Mouse (Mus musculus): ENCODE measurements around the gene Thrap3. TPM values are rescaled to one million over a fixed set of nuclear protein-coding genes. Genes with fewer than 3 reads are reported as not detected.

Thrap3 gene
- polyA plus RNA-seq, 1 experiment from 2014 or later = 82.0 TPM

- no peaks in the 10 kb centered on the region for H3K36me3 ChIP-seq (replicated peaks)
- no peak overlapping the region for H3K9ac ChIP-seq
- H3K4me1 ChIP-seq (replicated peaks) = peaks cover 20% of the 10 kb centered on the region
- WGBS (ENCODE audit: insufficient replicate concordance) = 44% methylated on average over 2 of the region's 2 CpGs
- H3K4me2 ChIP-seq = no peak overlapping the region
- H3K9me3 ChIP-seq (replicated peaks) = no peaks in the 10 kb centered on the region
- peaks cover 15% of the 10 kb centered on the region; the same call in 1 of the 2 replicates for H3K27me3 ChIP-seq
- no peak overlapping the region for H3K4me3 ChIP-seq (replicated peaks)
- peak overlapping the region; percentile 64 for H3K27ac ChIP-seq (replicated peaks)
- peak; percentile 60 for ATAC-seq (ENCODE audit: insufficient read depth)
These were observed 46.7 kb downstream of the Thrap3 start for GRCm38 (mm10) chr4:126155869-126156268.

- ATAC-seq (ENCODE audit: insufficient read depth) = no peak
- Histone ChIP-seq H3K4me2 (no peak overlapping the region), H3K27ac (replicated peaks) (peak overlapping the region; percentile 64), H3K4me3 (replicated peaks) (no peak overlapping the region), H3K36me3 (replicated peaks) (no peaks in the 10 kb centered on the region), H3K27me3 (peaks cover 22% of the 10 kb centered on the region), H3K4me1 (replicated peaks) (peaks cover 26% of the 10 kb centered on the region), H3K9me3 (replicated peaks) (no peaks in the 10 kb centered on the region), H3K9ac (no peak overlapping the region)
- 12% methylated on average over 4 of the region's 4 CpGs for WGBS (ENCODE audit: insufficient replicate concordance)
These were observed 47.4 kb downstream of the Thrap3 start for GRCm38 (mm10) chr4:126155183-126155582.

- Histone ChIP-seq H3K4me2 (no peak overlapping the region), H3K9ac (no peak overlapping the region), H3K27ac (replicated peaks) (no peak overlapping the region), H3K4me3 (replicated peaks) (no peak overlapping the region), H3K36me3 (replicated peaks) (no peaks in the 10 kb centered on the region), H3K4me1 (replicated peaks) (peaks cover 43% of the 10 kb centered on the region), H3K27me3 (peaks cover 45% of the 10 kb centered on the region), H3K9me3 (replicated peaks) (no peaks in the 10 kb centered on the region)
- WGBS (ENCODE audit: insufficient replicate concordance) = 33% methylated on average over 14 of the region's 14 CpGs
- no peak for ATAC-seq (ENCODE audit: insufficient read depth)
These were observed 49.7 kb downstream of the Thrap3 start for GRCm38 (mm10) chr4:126152864-126153263.

GRCm38 (mm10) chr4:126151701-126152440 is 50.7 kb downstream of the Thrap3 start:
- H3K4me1 ChIP-seq (replicated peaks) = peaks cover 46% of the 10 kb centered on the region
- no peak overlapping the region for H3K27ac ChIP-seq (replicated peaks)
- WGBS (ENCODE audit: insufficient replicate concordance) = 63% methylated on average over 16 of the region's 16 CpGs
- no peak for ATAC-seq (ENCODE audit: insufficient read depth)
- H3K4me3 ChIP-seq (replicated peaks) = no peak overlapping the region
- no peaks in the 10 kb centered on the region for H3K36me3 ChIP-seq (replicated peaks)
- no peak overlapping the region for H3K9ac ChIP-seq
- H3K4me2 ChIP-seq = no peak overlapping the region
- H3K27me3 ChIP-seq = peaks cover 55% of the 10 kb centered on the region
- H3K9me3 ChIP-seq (replicated peaks) = no peaks in the 10 kb centered on the region

- Histone ChIP-seq H3K36me3 (replicated peaks) (no peaks in the 10 kb centered on the region), H3K27me3 (peaks cover 61% of the 10 kb centered on the region), H3K4me2 (no peak overlapping the region), H3K9me3 (replicated peaks) (no peaks in the 10 kb centered on the region), H3K27ac (replicated peaks) (no peak overlapping the region), H3K9ac (no peak overlapping the region), H3K4me1 (replicated peaks) (peaks cover 39% of the 10 kb centered on the region), H3K4me3 (replicated peaks) (no peak overlapping the region)
- 62% methylated on average over 6 of the region's 6 CpGs for WGBS (ENCODE audit: insufficient replicate concordance)
- ATAC-seq (ENCODE audit: insufficient read depth) = no peak
These were observed 51.6 kb downstream of the Thrap3 start for GRCm38 (mm10) chr4:126150949-126151320.

GRCm38 (mm10) chr4:126150297-126150948 is 52.1 kb downstream of the Thrap3 start:
- peak; percentile 19; the same call in 1 of the 2 replicates for ATAC-seq (ENCODE audit: insufficient read depth)
- H3K4me3 ChIP-seq (replicated peaks) = no peak overlapping the region
- H3K27me3 ChIP-seq = peaks cover 61% of the 10 kb centered on the region
- H3K36me3 ChIP-seq (replicated peaks) = no peaks in the 10 kb centered on the region
- no peak overlapping the region for H3K9ac ChIP-seq
- WGBS (ENCODE audit: insufficient replicate concordance) = 45% methylated on average over 16 of the region's 16 CpGs
- peak overlapping the region; percentile 65; the same call in 1 of the 2 replicates for H3K4me2 ChIP-seq
- H3K4me1 ChIP-seq (replicated peaks) = peaks cover 34% of the 10 kb centered on the region
- no peaks in the 10 kb centered on the region for H3K9me3 ChIP-seq (replicated peaks)
- H3K27ac ChIP-seq (replicated peaks) = no peak overlapping the region

GRCm38 (mm10) chr4:126149798-126150197 is 52.8 kb downstream of the Thrap3 start:
- no peak overlapping the region for H3K27ac ChIP-seq (replicated peaks)
- peaks cover 61% of the 10 kb centered on the region for H3K27me3 ChIP-seq
- no peaks in the 10 kb centered on the region for H3K9me3 ChIP-seq (replicated peaks)
- H3K4me3 ChIP-seq (replicated peaks) = 0 out of 2 replicates have a peak overlapping the region, but pooled peaks have one; percentile 56
- no peak for ATAC-seq (ENCODE audit: insufficient read depth)
- H3K9ac ChIP-seq = no peak overlapping the region
- WGBS (ENCODE audit: insufficient replicate concordance) = 59% methylated on average over 10 of the region's 10 CpGs
- H3K4me1 ChIP-seq (replicated peaks) = peaks cover 28% of the 10 kb centered on the region
- no peaks in the 10 kb centered on the region for H3K36me3 ChIP-seq (replicated peaks)
- H3K4me2 ChIP-seq = peak overlapping the region; percentile 65

- peak overlapping the region; percentile 41 for H3K27ac ChIP-seq (replicated peaks)
- H3K4me1 ChIP-seq (replicated peaks) = peaks cover 26% of the 10 kb centered on the region
- no peaks in the 10 kb centered on the region for H3K36me3 ChIP-seq (replicated peaks)
- peak overlapping the region; percentile 32; the same call in 1 of the 2 replicates for H3K9ac ChIP-seq
- ATAC-seq (ENCODE audit: insufficient read depth) = no peak
- H3K27me3 ChIP-seq = peaks cover 61% of the 10 kb centered on the region
- peak overlapping the region; percentile 56 for H3K4me3 ChIP-seq (replicated peaks)
- peak overlapping the region; percentile 65 for H3K4me2 ChIP-seq
- WGBS (ENCODE audit: insufficient replicate concordance) = 47% methylated on average over 42 of the region's 42 CpGs
- H3K9me3 ChIP-seq (replicated peaks) = no peaks in the 10 kb centered on the region
These were observed 53.4 kb downstream of the Thrap3 start for GRCm38 (mm10) chr4:126149041-126149676.

- Histone ChIP-seq H3K9me3 (replicated peaks) (no peaks in the 10 kb centered on the region), H3K36me3 (replicated peaks) (no peaks in the 10 kb centered on the region), H3K4me2 (peak overlapping the region; percentile 65), H3K4me3 (replicated peaks) (peak overlapping the region; percentile 56), H3K4me1 (replicated peaks) (peaks cover 26% of the 10 kb centered on the region), H3K9ac (peak overlapping the region; percentile 32; the same call in 1 of the 2 replicates), H3K27me3 (peaks cover 60% of the 10 kb centered on the region), H3K27ac (replicated peaks) (peak overlapping the region; percentile 56)
- peak; percentile 49 for ATAC-seq (ENCODE audit: insufficient read depth)
- under 1% methylated on average over 65 of the region's 67 CpGs for WGBS (ENCODE audit: insufficient replicate concordance)
These were observed 54.2 kb downstream of the Thrap3 start for GRCm38 (mm10) chr4:126148161-126148961.

GRCm38 (mm10) chr4:126147533-126148160 is 54.9 kb downstream of the Thrap3 start, which contains the start of gene Eva1b:
Gene Eva1b, plus strand, starts transcription at chr4:126147744.
- Histone ChIP-seq H3K27ac (replicated peaks) (peak within 1 kb of the TSS; percentile 56), H3K4me2 (peak within 1 kb of the TSS; percentile 65), H3K9ac (peak within 1 kb of the TSS; percentile 32; the same call in 1 of the 2 replicates), H3K9me3 (replicated peaks) (no peaks in the 10 kb centered on the region), H3K4me3 (replicated peaks) (peak within 1 kb of the TSS; percentile 56), H3K36me3 (replicated peaks) (no peaks in the 10 kb centered on the region), H3K4me1 (replicated peaks) (peaks cover 26% of the 10 kb centered on the region), H3K27me3 (peaks cover 57% of the 10 kb centered on the region)
- ATAC-seq (ENCODE audit: insufficient read depth) = peak; percentile 67
- 26% methylated on average over 24 of the region's 24 CpGs for WGBS (ENCODE audit: insufficient replicate concordance)
